Mouse (Mus musculus) C2C12 (cell line): ENCODE data around the gene Lonrf2. TPM values are rescaled to one million over a fixed set of nuclear protein-coding genes. Genes with fewer than 3 reads are reported as not detected.

ENCODE experiments used
- H3K27me3 ChIP-seq: one replicate; pipeline ENCODE4 v1.6.1; 2011; ENCODE audit not compliant: control insufficient read depth, insufficient read depth, insufficient read length
- H3K36me3 ChIP-seq: one replicate; pipeline ENCODE4 v1.6.1; 2011; ENCODE audit not compliant: control insufficient read depth, insufficient read depth
- H3K4me3 ChIP-seq: one replicate; pipeline ENCODE4 v1.5.1; 2011; ENCODE audit warnings: mild to moderate bottlenecking, control low read depth; ENCODE audit not compliant: poor library complexity, insufficient read depth, severe bottlenecking
- H3K79me2 ChIP-seq: one replicate; pipeline ENCODE4 v1.6.1; 2011; ENCODE audit not compliant: control insufficient read depth, insufficient read depth
- H3K79me3 ChIP-seq: one replicate; pipeline ENCODE4 v1.6.1; 2011; ENCODE audit warnings: low read depth, control low read depth
- H3ac ChIP-seq: one replicate; pipeline ENCODE3; 2011; ENCODE audit warnings: low read depth; ENCODE audit not compliant: control insufficient read depth, insufficient read length
- CEBPB ChIP-seq: IDR thresholded peaks from one replicate; pipeline ENCODE4 v1.6.1; 2011; ENCODE audit warnings: low read depth, mild to moderate bottlenecking, control low read depth, moderate library complexity
- CTCF ChIP-seq: IDR thresholded peaks from one replicate; pipeline ENCODE4 v1.5.1; 2011; ENCODE audit not compliant: control insufficient read depth, insufficient read depth, insufficient read length
- FOSL1 ChIP-seq: IDR thresholded peaks from one replicate; pipeline ENCODE4 v1.8.0; 2011; ENCODE audit warnings: mild to moderate bottlenecking, low read length; ENCODE audit not compliant: poor library complexity, insufficient read depth, severe bottlenecking
- MAX ChIP-seq: IDR thresholded peaks from one replicate; pipeline ENCODE4 v1.6.1; 2011; ENCODE audit warnings: mild to moderate bottlenecking, control low read depth
- MYOD1 ChIP-seq: IDR thresholded peaks from one replicate; pipeline ENCODE4 v1.6.1; 2011; ENCODE audit warnings: low read depth; ENCODE audit not compliant: control insufficient read depth, insufficient read length
- MYOG ChIP-seq: IDR thresholded peaks from one replicate; pipeline ENCODE4 v1.6.1; 2011; ENCODE audit not compliant: control insufficient read depth, insufficient read length; ENCODE audit errors: extremely low read depth
- USF1 ChIP-seq: IDR thresholded peaks from one replicate; pipeline ENCODE4 v1.6.1; 2011; ENCODE audit warnings: low read depth, mild to moderate bottlenecking, control low read depth, moderate library complexity
- long read RNA-seq, 2 experiments: library from polyadenylated mRNA; unstranded; transcript quantifications; one replicate each; pipeline ENCODE4 v2.0.0; 2019 to 2020
- polyA plus RNA-seq: library from polyadenylated mRNA; unstranded; fragments of >200 nt; fragmentation: generic; extraction: Trizol; gene quantifications from one replicate; pipeline ENCODE4 v1.2.1, GENCODE M21; 2012; ENCODE audit warnings: missing spikeins

Lonrf2 gene
- not detected for polyA plus RNA-seq
- long read RNA-seq, experiment 1: 0 reads
- long read RNA-seq, experiment 2: 0 reads

DNA sequence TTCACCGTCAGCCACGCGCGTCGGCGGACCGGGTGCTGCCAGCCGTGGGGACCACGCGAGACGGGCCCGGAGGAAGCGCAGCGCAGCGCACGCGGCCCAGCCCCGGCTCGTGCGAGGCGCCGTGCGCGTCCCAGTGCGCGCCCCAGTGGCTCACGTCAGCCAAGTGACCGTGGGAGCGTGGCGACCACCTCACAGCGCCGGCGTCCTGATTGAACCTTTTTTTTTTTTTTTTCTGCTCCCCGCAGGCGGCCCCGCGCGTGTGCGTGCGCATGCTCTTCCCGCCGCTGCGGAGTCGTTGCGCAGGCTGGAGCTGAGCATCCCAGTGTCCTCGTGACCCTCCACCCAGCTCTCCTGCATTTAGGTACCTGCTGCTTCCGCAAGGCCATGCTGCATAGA lies at the start of gene Lonrf2:
Gene Lonrf2 (minus strand): TSS at position 235 of the 396 bp plus-strand sequence.
- Histone ChIP-seq H3K79me3 (no peaks in the 10 kb centered on the region), H3ac (no peak within 1 kb of the TSS), H3K27me3 (no peaks in the 10 kb centered on the region), H3K36me3 (no peaks in the 10 kb centered on the region), H3K4me3 (no peak within 1 kb of the TSS), H3K79me2 (no peaks in the 10 kb centered on the region)
- TF ChIP-seq FOSL1 (no peak), CEBPB (no peak), MYOG (no peak), MAX (no peak), MYOD1 (no peak), USF1 (no peak), CTCF (no peak)

DNA sequence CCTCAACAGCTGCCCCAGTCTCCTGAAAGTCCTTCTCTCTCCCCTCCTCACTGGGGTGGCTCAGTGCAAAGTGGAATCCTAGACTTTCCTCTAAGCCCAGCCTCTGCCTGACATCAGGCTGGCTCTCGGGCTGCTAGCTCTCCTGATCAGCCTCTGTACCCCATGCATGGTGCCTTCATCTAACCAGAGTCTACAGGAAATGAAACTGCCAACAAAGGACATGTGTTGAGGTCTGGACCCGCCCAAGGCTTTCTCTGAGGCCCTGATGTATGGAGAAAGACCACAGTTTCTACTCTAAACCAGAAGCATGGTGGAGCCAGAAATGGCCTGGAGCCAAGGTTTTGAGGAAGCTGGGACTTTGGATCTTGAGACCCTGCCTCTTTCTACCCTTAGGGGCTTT lies 49.4 kb upstream of the Lonrf2 start:
- H3K36me3 ChIP-seq: no peaks in the 10 kb centered on the region
- no peak overlapping the region for H3ac ChIP-seq
- H3K27me3 ChIP-seq: no peaks in the 10 kb centered on the region
- TF ChIP-seq CEBPB (no peak), USF1 (no peak), MYOD1 (no peak), MYOG (no peak), FOSL1 (no peak), CTCF (no peak), MAX (no peak)
- H3K79me2 ChIP-seq: no peaks in the 10 kb centered on the region
- H3K4me3 ChIP-seq: no peak overlapping the region
- no peaks in the 10 kb centered on the region for H3K79me3 ChIP-seq

DNA sequence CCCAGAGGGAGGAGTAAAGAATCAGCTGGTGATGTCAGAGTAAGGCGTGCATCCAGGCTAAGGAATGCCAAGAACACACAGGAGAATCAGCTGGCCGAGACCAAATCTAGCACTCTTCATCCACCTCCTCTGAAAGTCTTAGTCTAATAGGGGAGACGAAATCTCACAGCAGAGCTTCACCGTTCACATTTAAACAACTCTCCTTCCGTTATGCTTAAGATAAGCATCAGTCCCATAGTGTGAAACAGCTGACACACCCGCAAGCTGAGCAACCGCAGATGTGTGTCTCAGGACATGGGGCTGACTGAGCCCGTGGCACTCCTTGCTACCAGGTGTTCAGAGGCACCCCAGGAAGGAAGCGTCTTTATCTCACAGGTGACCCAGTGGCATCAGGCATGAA lies 47.3 kb upstream of the Lonrf2 start:
- H3K36me3 ChIP-seq: no peaks in the 10 kb centered on the region
- no peaks in the 10 kb centered on the region for H3K79me3 ChIP-seq
- TF ChIP-seq CEBPB: no peak
- H3K27me3 ChIP-seq: no peaks in the 10 kb centered on the region
- H3K79me2 ChIP-seq: no peaks in the 10 kb centered on the region
- H3ac ChIP-seq: no peak overlapping the region
- H3K4me3 ChIP-seq: no peak overlapping the region

DNA sequence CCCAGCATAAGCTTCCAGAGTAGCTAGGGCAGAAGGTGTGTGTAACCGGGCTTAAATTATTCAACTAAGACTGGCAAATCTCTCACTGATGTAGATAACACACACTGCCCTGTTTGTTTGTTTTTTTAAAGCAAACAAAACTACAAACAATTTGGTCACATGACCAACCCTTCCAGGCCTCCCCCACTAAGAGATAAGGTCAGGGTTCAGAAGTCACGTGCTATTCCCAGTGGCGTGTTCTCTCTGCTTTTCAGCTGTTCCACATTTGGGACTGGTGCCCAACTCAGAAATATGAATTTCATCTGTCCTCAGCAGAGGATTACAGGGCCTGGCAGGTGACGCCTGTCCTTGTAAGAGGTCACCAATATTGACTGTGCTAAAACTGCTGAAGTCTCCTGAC lies 46.2 kb upstream of the Lonrf2 start:
- no peaks in the 10 kb centered on the region for H3K79me3 ChIP-seq
- no peaks in the 10 kb centered on the region for H3K79me2 ChIP-seq
- TF ChIP-seq USF1 (no peak), MAX (no peak), MYOD1 (no peak), CEBPB (no peak), MYOG (no peak), CTCF (no peak), FOSL1 (no peak)
- H3K4me3 ChIP-seq: no peak overlapping the region
- no peaks in the 10 kb centered on the region for H3K27me3 ChIP-seq
- H3K36me3 ChIP-seq: no peaks in the 10 kb centered on the region
- no peak overlapping the region for H3ac ChIP-seq

GRCm38 (mm10) chr1:38881366-38881765 lies 44.9 kb upstream of the Lonrf2 start:
- TF ChIP-seq CEBPB: no peak
- TF ChIP-seq MYOG: no peak
- no peak for TF ChIP-seq MAX
- TF ChIP-seq MYOD1: no peak
- TF ChIP-seq USF1: no peak
- no peak for TF ChIP-seq CTCF
- TF ChIP-seq FOSL1: no peak
- Histone ChIP-seq H3ac (no peak overlapping the region), H3K27me3 (no peaks in the 10 kb centered on the region), H3K79me3 (no peaks in the 10 kb centered on the region), H3K36me3 (no peaks in the 10 kb centered on the region), H3K79me2 (no peaks in the 10 kb centered on the region), H3K4me3 (no peak overlapping the region)

GRCm38 (mm10) chr1:38876671-38877382 lies 40.3 kb upstream of the Lonrf2 start:
- Histone ChIP-seq H3K27me3 (peaks cover 11% of the 10 kb centered on the region), H3K79me3 (no peaks in the 10 kb centered on the region), H3ac (no peak overlapping the region), H3K79me2 (no peaks in the 10 kb centered on the region), H3K36me3 (no peaks in the 10 kb centered on the region), H3K4me3 (no peak overlapping the region)
- TF ChIP-seq USF1 (no peak), FOSL1 (no peak), CTCF (no peak), MYOG (no peak), MYOD1 (no peak), MAX (no peak), CEBPB (no peak)
